Mouse (Mus musculus) kidney, postnatal 4 days (tissue): ENCODE measurements around the gene Lhx8.

Source experiments
- DNase-seq, 2 experiments: peaks; one replicate each; pipeline ENCODE4 v3.0.0; 2021; ENCODE audit warnings: mixed read lengths in 2 of 2

Lhx8 gene

DNA sequence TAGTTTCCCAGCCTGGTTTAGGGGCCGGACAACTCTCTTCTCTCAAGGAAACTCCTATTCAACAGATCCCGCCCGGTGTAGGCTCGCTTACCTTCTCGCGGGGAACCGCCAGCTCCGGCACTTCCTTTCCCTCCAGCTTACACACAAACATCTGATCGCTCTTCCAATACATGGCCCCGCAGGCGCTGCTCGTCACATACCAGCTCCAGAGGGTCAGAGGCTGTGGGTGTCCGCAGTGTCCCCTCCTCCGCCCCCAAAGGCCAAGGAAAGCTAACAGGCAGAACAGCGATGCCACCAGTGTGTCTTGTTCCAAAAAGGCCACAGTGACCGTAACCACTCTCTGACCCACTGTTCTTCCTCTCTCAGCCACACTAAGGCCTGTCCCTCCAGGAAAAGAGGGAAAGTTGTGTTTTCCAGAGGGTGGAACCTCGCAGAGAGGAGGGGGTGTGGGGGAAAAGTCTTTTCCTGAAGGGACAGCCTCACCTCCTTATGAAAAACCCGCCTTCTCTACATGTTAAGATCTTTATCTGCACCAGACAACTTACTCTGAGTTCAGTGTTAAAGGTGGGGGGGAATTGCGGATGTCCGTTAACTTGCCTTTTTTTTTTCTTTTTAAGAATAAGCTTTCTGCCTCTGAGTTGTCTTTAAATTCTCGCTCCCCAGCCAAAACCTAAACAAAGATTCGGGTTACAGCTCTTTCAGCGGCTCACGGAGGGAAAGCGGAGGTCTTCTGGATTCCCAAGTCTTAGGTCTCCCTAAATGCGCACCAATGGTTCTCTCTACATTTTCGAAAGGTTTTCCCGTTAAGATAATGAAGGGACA lies at the start of gene Lhx8:
TSS of gene Lhx8 (minus strand) at position 479 of the 822 bp plus-strand sequence.
- DNase-seq = peak; percentile 45 to 65

DNA sequence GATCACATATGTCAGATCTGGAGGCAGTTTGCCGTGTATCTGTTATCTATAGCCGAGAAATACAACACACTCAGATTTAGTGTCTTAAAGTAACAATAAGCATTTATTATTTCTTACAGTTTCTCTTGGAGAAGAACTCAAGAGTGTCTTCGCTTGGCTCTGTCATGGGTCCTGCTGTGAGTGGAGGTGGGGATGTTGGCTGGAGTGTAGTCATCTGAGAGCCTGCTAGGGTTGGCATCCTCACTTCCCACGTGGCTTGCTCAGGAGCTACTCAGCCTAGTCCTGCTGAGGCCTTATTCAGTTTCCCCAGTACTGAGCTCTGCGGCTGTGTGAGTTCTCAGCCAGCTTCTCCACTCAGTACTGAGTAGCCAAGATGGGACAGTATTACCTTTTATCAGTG lies 43.1 kb upstream of the Lhx8 start:
- DNase-seq = no peak

DNA sequence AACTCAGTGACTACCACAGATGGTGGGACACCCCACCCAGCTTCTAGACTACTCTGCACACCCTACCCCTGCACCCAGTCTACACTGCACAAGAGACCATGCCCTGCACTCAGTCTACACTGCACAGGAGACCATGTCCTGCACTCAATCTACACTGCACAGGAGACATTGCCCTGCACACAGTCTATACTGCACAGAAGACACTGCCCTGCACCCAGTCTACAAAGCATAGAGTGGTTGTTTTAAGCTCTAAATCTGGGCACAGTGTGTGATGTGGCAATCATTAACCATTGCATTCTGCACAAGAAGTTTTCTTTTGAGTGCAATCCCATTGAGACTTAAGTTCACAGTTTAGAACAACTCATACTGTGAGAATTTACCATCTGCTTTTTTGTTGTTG lies 42.2 kb upstream of the Lhx8 start:
- no peak for DNase-seq

DNA sequence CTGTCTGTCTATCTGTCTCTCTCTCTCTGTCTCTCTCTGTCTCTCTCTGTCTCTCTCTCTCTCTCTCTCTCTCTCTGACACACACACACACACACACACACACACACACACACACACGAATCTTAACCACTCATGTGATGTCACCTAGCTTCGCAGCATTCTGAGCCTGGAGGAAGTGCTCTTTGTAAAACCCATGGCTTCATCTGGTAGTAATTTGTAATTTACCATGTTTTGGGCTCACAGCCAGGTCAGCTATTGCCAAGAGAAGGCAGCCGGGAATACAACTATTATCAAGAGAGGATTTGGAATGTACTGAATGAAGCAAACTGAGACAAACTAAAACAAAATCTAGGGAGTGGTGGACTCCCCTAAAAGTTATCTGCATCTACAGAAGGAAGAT lies 36.9 kb upstream of the Lhx8 start:
- peak in 1 of 2 experiments; percentile 11 for DNase-seq

DNA sequence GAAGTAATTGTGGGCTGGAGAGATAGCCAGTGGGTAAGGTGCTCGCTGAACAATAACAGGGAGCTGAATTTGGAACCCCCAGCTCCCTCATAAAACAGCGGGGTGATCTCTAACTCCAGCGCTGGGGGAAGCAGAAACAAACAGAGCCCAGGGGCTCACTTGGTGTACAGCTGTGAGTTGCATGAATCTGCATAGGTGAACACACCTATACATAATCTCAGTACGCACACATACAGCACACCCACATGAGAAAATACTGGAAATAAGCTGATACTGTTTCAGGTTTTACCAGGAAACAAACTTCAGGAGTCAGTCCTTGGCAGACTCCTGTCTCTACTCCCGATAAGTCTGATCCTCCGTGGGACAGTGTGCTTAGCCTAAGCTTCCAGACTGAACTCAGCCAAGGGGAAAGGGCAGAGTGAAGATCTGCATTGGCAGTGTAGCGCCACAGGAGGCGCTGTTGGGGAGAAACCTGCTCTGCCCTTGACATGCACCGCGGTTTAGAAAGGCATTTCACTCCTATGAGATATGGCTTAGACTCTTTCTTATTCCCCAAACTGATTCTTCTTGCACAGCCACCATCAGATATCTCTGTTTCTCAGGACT lies 34.2 kb upstream of the Lhx8 start:
- peak; percentile 63 to 71 for DNase-seq

DNA sequence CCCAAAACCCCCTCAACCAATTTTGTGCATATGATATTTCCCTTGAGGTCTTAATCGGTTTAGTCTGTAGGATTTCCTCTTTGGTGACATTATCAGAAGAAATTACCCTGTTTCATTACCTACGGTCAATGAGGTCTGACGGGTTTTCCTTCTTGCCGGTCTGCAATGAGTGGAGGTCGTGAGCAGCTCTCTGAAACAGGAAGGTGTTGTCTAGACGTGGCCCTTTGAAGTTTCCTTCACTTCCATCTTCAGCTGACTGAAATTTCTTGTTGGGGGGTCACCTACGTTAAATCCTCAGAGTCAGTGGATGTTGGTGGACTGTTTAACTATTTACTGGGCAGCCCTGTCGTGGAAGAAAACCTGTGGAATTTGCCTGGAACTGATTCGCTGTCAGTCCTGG lies 33.0 kb upstream of the Lhx8 start:
- no peak for DNase-seq

DNA sequence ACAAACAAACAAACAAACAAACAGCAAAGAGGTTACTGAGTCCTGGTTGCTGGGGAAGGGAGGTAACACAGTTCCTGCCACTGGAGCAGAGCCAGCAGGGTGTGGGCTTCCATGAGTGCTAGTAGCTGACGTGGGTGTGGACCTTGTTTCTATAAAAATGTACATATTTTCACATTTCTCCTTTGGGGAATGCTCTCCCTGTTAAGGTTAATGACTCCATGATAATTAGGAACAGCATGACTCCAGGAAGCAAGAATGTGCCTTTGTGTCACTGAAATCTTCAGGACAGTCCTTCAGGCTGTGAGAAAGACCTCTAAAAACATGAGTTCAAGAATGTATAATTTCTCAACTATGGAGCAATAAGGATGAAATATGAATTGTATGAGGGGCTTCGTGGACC lies 28.8 kb upstream of the Lhx8 start:
- DNase-seq = no peak

DNA sequence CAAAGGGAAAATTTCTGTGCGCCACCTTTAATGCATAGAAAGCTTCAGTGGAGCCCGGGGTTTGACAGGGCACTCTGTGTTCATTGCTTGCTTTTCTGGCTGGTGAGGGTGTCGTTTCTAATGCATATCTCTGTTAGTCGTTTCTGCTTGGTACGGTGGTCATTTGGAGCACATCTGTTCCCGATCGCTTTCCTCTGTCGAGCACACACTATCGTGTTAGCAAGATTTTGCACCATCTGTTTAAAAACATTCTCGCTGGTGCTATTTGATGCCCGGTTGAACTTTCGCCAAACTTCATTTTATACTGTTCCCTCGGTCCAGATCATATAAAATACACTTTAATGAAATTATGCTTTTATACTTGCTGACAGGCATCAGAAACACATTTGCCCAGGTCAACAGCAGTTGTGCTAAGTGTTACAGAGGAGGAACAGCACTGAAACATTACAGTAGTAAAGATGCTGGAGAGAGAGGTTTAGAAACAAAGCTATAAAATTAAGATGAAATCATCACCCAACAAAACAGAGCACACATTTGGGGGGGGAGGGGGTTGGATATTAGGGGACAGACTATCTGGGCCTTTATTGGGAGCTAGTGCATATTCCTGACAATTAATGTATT lies 9.9 kb upstream of the Lhx8 start:
- no peak for DNase-seq

DNA sequence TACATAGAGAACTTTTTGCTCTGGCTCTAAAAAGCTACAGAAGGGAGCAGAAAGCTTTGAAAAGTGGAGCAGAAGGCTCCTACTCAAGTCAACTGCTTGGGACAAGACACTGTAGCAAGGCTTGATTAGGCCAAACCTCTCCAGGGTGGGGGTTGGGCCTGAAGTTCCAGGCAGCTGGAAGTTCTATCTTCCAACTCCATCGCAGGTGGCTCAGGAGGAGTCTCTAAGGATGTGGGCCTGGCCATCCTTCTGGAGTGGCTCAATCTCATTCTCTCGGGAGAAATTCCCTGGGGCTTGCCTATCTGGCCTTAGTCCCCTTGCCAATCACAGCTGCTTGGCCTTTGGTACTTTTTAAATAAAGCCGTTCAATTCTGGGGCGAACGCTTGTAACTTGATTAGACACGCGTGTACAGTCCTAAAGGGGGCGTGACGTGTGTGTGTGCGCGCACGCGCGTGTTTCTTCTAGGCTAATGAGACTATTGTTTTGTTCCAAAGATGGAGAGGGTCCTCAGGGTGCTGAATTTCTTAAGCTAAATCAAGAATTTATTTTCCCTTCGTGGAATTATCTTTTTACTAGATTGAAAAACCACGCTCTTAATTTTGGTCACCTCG lies 9.3 kb upstream of the Lhx8 start:
- no peak for DNase-seq

DNA sequence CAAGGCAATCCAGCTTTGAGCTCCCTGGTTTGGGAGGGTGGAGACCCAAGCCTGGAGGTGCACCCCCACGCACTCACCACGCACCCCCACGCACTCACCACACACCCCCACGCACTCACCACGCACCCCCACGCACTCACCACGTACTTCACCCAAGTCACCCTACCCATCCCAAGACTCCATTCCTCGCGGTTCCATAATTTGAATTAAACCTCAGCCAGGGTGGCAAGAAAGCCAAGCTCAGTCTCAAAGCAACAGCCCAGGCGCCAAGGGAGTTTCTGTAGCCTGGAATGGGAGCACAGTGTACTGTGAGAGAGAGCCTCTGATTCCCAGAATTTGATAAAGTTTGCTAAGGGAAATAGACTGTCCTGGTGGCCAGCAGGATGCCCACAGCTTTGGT lies 4.3 kb upstream of the Lhx8 start:
- DNase-seq = no peak

DNA sequence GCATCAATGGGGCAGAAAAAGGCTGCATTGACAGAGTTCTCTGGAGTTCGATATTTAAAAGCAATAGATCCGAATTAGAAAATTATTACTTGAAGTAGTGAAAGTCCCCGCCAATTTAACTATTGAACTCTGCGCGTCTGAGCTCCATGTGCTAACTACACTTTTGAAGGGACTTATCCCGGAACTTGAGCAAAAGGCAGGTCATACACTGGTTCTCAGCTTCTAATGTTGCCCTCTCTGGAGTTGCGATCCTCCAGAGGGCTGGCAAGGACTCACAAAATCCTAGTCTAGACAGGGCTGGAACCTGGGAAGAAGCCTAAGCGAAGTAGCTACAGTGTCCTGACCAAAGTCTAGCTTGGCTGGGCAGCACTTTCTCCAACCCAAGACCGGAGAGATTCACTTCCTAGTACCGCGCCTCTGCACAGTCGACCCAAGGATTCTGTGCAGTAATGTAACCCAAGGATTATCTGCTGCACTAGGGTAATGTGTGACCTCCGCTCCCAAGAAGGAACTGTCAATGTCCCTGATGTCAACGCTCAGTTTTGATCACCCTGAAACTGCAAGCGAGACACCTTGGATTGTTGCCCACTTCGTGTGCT lies 3.0 kb upstream of the Lhx8 start:
- DNase-seq = peak in 1 of 2 experiments; percentile 23

DNA sequence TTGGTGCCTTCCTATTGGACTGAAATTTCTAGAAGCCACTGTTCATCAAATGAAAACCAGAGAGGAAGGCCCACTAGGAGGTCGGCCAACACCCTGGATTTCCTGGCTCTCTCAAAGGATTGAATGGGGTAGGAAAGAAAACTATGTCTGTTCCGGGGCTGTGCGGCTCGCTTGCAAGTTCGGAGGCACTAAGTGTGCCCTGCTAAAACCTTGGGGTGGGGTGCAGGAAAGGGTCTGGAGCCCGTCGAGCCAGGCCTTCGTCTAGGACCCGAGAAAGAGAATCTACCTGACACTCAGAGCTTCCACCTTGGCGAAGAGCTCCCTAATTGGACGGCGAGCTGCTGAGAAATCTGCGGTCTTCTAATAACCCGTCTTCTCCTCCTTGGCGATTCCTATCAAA lies 2.5 kb upstream of the Lhx8 start:
- peak in 1 of 2 experiments; percentile 24 for DNase-seq

DNA sequence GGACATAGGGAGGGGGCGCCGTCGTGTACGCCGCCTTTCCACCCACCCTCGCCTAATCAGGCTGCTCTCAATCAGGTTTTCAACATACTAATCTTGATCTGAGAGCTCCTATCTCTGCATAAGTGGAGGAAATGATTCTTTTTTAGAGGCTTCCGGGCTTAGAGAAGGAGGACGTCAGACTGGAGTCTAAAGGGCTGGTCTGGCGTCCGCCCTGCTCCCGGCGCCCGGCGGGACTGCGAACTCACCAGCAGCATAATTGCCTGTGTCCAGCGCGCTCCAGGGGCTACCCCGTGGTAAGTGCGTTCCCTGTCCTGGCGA lies 1.7 kb upstream of the Lhx8 start:
- DNase-seq = peak; percentile 51 to 64

DNA sequence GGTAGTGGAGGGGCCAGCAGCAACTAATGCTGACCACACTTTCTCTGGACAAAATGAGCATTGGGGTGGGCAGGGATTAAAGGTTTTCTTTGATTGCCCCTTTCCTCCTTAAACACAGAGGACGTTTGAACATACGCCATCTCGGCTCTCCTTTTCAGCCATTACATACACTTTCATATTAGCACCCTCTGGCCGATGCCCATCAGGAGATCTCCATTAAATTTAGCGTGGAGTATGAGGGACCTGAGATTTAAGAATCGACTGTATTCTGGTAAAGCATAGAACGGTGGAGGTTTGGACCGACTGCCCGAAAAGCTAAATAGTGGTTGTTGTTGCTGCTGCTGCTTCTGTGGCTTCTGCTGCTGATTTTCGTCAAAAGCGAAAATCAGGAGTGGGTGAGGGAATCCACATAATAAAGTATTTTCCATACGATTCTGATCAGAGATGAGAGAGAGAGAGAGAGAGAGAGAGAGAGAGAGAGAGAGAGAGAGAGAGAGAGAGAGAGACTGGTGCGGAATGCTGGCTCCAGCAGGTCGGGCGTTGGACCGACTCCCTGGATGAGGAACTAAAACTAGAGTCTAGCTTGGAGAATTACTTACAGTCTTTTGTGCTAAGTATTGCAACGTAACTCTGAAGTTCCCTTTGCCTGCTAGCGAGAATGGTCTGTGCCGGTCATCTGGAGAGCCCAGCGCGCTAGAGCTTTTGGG lies 1.2 kb upstream of the Lhx8 start:
- DNase-seq = peak; percentile 24 to 45

DNA sequence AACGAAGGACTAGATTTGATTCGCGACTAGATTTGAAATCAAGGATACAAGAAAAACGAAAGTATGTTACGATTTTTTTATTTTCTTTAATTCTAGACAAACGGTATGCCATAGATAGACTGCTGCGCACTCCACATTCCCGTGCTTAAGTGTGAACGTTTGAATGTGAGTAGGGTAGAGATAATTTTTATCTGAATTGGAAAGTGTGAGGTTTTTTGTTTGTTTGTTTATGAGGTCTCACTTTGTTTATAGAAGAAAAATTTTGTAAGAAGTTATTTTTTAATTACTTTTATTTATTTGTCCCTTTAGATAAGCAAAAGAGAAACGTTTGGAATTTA lies 513 bp upstream of the Lhx8 start:
- no peak for DNase-seq

DNA sequence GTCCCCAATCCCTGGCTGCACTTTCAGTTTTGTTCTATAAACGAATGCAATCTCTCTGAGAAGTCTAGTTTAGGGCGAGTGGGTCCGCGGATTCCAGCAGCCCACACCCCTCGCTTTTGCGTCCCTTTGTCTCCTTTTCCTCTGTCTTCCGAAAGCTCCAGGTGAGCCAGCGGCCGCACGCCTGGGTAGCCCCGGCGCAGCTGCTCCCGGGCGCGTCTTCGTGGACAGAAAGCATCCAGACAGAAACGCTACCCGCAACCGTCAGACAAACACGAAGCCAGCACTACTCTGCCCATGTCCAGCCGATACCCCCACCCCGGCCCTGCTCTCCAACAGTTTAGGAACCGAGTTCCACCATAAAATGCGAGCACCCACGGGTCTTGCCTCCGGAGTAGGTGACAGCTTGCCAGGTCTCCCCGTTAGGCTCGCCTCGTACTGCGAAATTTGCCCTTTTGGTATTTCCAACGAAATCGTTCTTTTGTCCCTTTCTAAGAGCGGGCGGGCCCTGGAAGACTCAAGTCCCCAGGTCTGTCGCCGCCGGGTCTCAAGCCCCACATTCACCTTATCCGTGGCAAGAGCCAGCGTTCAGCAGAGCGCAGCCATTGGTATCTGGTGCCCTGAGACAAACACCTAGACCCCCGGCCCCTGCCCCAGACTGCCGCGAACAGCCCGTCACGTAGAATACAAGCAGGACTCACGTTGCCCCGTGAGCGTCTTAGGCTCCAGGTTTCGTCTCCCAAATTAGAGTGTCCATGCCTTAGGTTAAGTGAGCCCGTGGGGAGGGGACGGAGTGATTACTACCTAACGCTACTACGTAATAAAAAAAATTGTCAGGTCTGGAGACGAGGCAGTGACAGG lies 907 bp downstream of the Lhx8 start:
- peak; percentile 48 to 64 for DNase-seq

DNA sequence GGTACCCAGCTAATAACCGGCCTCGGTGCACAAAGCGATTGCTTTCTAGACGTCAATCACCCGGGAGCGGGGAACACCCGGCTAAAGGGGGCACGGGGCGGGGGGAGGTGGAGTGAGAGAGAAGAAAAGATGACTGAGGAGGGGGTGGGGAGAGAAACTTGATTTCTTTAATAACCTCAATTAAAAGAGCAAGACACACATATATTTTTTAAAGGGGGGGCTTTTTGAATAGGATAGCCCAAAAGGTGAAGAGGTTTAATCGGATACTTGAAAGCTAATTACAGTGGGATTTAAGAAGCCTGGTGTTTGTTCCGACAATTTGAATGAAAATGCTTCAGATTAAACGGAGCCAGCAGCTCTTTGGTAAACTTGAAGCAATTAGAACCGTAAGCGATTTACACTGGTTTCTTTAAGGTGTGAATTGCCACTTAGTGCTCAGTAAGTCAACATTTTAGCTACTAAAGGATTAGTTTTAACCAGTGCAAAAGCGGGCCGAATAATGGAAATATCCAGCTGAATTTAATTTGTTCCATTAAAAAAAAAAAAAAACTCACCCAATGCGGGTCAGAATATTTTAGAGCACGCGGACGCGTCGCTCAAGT lies 1.6 kb downstream of the Lhx8 start:
- no peak for DNase-seq

DNA sequence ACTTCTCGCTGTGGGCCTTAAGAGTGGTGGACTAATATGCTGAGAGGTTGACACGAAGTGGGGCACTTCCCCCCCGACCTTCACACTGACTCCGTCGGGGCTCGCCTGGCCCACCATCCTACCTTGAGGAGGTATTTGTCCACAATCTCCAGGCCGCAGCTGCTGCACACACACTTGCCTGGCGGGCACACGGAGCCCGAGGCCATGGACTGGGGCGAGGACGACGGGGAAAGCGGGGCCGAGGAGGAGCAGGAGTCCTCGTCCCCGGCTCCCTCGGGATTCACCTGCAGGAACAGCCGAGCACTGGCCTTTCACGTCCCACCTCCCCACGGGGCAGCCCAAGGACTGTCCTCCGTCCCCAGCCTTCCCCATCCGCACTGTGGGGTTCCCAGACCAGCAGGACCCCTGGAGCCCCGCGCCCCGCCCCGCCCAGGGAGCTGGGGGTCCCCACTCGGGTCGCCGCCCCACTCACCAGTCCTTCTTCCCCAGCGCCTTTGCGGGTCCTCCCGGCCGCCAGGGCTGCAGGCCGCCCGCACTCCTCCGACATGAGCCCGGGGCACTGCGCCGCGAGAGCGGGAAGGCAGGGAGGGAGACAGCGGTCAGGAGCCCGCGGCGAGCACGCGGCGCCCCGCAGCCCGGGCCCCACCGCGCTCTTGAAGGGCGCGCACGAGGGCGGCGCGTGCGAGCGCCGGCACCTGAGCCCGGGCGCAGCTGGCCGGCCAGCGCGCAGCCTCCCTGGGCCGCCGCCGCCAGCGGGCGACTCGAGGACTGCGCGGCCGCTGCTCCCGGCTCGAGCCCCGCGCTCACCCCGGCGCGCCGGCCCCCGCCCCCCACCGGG lies 2.4 kb downstream of the Lhx8 start:
- peak; percentile 31 to 61 for DNase-seq

DNA sequence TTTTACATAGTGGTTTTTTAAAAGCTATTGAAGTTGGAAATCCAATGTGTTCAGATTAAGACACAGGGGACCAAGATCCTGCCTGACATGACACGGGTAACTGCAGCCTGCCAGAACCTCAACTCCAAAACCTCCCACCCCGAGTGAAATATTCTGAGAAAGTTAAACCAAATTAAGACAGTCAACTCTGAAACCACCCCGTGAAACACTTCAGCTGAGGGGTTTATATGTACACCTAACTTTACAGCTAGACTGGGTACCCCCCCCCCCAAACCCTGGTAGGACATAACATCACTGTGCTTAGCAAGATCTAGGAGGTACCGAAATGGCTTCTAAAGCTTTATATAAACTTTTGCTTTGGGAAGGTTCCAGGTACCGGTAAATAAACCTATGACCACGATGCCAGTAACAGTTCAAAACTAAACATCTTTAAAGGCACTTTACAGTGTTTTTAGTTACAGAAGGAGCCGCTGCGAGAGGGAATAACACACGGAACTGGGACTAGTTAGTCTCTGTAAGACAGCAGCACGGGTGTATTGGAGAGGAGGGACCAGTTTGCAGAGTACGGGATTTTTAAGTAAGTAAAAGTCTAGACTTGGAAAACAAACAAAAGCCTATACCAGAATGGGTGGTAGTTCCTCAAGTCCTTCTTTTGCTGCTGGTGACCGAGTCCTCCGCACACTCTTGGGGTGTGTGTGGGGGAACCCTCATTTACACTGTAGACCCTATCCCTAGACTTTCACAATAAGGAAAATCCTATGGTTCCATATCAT lies 3.2 kb downstream of the Lhx8 start:
- no peak for DNase-seq
